Mouse (Mus musculus) kidney, postnatal 25 days (tissue): ENCODE results near the gene Tead2.
A peak's percentile ranks its signal among the peaks of the same experiment; 100 is the strongest.
"Not testable (repeated sequence)": the region's sequence is repeated elsewhere in the genome, so short reads cannot be mapped to it uniquely, and the experiment has no call there.

Source experiments
- DNase-seq, 2 experiments: peaks; one replicate each; pipeline ENCODE4 v3.0.0; 2021; ENCODE audit warnings: mixed read lengths in 2 of 2

Tead2 gene

DNA sequence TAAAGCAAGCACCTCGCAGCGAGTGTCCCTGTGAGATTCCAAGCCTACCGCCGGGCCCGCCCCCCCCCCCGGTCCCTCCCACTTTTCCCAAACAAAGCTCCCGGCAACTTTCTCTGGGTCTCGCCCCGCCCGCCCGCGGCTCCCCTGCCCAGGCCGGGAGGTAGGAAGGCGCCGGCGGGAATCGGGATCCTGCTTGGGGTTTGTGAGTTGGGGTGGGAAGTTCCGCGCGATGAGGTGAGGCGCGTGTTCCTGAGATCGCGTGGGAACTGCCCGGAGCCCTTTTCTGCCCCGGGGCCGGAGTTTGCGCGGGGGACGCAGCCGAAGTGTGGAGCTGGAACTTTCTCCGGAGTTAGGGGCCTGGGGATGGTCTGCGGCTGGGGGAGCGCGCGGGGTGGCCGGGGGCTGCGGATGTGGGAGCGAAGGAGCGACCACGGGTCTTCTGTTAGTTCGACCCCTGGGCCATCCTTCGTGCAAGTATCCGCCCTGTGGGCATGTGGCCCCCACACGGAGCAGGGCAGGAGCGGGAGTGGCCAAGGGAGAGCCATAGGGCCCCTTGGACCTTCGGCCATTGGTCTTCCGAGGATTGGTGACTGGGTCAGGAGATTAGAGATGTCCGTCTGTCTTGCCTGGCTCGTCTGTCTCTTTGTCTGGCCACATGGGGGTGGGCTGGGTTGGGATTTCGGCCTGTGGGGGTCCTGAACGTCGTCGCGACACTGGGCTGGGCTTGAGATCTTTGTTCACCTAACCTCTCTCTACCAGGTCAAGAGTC lies at the start of gene Tead2:
Tead2 (plus strand) TSS at position 81 of the 769 bp plus-strand sequence.
- DNase-seq = peak; percentile 64 to 71

DNA sequence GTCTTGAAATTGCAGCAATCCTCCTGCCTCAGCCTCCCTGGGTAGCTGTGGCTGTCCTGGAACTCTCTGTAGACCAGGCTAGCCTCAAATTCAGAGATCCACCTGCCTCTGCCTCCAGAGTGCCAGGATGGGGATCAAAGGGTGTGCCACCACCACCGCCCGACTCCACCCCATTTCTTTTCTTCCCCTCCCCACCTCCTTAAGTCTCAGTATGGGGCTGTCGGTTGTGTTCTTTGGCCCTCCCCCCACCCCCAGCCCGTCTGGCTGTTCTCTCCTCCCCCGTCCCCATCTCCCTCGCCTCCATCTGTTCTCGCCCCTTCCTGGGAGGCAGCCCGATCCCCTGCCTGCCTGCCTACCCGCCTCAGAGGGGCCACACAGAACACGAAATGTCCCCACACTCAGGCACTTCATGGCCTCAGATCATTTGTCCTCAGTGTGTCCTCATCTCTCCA lies 48.6 kb upstream of the Tead2 start:
- no peak for DNase-seq

DNA sequence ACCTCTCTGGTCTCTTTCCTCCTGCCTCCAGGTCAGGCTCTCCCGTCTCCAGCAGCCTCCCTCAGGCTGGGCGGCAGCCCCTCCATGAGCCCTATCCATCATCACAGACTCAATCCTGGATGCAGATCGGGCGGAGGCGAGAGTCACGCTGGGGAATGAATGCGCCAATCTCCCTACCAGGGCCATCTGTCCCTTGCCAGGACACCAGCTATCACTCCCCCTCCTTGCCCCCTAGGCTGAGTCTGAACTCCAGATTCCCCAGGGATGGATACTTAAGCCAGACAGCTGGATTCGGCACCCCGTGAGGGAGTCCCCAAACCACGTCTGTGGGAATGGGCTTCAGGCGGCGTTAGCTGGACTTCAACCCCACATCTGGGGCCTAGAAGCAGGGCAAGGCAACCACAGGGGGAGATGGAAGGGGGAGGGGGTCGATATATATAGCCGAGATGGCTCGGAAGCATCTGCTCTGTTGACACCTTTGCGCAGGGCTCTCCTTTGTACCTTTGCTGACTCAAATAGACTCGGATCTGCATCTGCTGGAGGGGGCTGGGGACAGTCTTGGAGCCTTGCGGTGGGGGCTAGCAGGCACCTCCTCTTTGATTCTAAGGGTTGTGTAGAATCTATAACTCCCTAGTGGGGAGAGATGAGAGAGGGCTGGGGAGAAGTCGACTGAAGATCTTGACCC lies 47.6 kb upstream of the Tead2 start:
- DNase-seq = no peak

GRCm38 (mm10) chr7:45168656-45169055 lies 46.9 kb upstream of the Tead2 start:
- DNase-seq = no peak

DNA sequence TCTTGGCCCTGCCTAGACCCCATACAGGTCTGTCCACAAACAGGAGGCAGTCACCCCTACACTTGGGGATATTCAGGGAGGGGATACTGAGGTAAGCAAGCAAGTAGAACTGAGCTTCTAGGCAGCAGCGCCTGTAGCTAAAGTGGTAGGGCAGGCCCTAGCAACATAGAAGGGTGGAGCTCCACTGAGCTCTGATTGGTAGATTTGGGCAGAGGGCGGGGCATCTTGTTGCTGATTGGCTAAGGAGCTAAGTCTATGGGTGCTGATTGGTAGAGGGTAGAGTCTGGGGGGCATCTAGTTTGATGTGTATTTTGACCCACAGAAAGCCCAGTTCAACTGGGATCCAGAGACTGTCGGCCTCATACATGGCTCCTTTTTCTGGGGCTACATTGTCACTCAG lies 46.1 kb upstream of the Tead2 start:
- no peak for DNase-seq

- DNase-seq = peak in 1 of 2 experiments; percentile 29
These were observed 42.6 kb upstream of the Tead2 start for GRCm38 (mm10) chr7:45172974-45173373.

DNA sequence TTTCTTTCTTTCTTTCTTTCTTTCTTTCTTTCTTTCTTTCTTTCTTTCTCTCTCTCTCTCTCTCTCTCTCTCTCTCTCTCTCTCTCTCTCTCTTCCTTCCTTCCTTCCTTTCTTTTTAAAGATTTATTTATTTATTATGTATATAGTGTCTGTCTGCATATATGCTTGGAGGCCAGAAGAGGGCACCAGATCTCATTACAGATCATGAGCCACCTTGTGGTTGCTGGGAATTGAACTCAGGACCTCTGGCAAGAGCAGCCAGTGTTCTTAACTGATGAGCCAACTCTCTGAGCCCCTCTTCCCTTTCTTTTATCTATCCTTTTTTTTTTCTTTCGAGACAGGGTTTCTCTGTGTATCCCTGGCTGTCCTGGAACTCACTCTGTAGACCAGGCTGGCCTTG lies 41.8 kb upstream of the Tead2 start:
- not testable (repeated sequence) for DNase-seq

DNA sequence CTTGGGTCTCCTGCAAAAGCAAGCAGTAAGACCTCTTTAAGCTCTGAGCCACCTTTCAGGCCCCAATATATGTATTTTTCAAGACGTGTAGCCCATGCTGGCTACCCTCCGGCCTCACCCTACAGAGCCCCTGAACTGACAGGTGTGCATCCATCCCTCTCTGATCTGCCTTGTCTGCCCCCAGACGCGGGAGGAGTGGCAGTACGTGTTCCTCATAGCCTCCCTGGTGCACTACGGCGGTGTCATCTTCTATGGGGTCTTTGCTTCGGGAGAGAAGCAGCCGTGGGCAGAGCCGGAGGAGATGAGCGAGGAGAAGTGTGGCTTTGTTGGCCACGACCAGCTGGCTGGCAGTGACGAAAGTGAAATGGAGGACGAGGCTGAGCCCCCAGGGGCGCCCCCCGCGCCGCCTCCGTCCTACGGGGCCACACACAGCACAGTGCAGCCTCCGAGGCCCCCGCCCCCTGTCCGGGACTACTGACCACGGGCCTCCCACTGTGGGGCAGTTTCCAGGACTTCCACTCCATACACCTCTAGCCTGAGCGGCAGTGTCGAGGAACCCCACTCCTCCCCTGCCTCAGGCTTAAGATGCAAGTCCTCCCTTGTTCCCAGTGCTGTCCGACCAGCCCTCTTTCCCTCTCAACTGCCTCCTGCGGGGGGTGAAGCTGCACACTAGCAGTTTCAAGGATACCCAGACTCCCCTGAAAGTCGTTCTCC lies 40.8 kb upstream of the Tead2 start:
- DNase-seq = no peak

GRCm38 (mm10) chr7:45175398-45175797 lies 40.2 kb upstream of the Tead2 start:
- DNase-seq = no peak

DNA sequence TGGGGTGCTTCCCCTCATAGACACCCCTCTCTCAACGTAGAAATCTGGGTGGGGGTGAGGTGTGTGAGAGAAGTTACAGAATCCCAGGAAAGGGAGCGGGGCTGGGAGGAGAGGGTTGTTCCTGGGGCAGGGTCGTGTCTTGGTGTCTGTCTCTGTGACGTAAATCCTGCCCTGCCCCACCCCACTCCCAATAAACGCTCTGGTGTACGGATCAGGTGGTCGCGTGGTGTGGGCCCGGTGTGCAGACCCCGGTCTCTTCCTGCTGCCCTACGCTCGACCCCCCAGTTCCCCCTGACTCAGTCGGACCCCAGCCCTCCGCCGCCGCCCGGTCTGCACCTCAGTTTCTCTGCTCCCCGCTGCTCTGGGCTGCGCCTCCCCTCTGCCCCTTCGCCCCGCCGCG lies 39.6 kb upstream of the Tead2 start:
- DNase-seq = no peak

DNA sequence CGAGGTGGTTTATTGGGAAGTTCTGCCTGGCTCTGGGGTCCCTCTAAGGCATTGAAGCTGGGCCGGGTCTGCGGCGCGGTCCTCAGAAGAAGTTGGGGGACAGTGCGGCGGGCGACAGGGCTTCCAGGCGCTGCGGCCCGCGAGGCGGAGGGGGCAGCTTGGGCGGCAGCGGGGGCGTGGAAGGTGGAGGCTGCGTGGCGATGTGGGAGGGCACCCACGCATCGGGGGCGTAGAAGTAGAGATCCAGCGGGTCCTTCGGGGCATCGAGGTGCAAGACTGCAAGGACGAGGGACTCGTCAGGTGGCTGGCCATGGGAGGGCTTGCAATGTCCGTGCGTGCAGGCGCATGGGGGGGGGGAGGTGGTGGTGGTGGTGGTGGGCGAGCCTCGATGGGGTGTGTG lies 39.2 kb upstream of the Tead2 start:
- no peak for DNase-seq

DNA sequence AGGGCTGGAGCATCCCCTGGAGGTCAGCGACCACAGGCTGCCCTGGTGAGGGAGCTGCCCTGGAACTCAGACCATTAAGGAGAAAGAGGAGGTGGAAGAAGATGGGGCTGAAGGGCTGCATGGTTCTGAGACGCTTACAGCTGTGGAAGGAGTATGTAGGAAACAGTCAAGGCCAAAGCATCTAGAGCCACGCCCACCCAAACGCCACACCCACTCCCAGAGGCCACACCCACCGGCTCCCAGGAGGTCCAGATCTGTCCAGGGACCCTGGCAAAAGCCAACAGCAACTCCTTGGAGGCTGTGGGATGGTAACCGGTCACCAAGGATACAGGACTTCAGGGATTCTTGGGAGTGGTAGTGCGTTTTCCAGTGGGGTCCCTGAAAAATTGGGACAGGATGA lies 37.0 kb upstream of the Tead2 start:
- no peak for DNase-seq

GRCm38 (mm10) chr7:45179469-45179868 lies 36.1 kb upstream of the Tead2 start, which contains the start of gene Gfy:
Gfy (minus strand) TSS chr7:45179569.
- DNase-seq = no peak

GRCm38 (mm10) chr7:45180896-45181477 lies 34.6 kb upstream of the Tead2 start, which contains the start of gene Pth2:
Pth2 (plus strand) TSS chr7:45180995.
- DNase-seq = no peak

GRCm38 (mm10) chr7:45181540-45181939 lies 34.0 kb upstream of the Tead2 start:
- no peak for DNase-seq

DNA sequence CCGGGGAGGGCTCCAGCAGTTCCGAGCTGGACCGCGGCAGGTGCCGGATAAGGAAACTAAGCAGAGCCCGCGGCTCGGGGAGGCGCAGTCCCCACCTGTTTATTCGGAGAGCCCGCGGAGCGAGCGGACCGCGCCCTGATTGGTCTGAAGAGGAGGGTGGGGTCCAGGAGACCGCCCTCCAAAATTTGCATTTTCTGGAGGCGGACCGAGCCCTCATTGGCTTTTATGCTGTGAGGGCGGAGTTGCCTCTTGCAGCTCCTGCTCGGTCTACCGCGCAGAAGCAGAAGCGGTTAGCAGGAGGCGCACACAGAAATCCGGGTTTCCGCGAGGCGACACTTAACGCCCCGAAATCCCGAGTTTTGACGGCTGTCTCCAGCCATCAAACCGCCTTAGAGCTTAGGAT lies 33.4 kb upstream of the Tead2 start:
- peak; percentile 91 to 97 for DNase-seq

DNA sequence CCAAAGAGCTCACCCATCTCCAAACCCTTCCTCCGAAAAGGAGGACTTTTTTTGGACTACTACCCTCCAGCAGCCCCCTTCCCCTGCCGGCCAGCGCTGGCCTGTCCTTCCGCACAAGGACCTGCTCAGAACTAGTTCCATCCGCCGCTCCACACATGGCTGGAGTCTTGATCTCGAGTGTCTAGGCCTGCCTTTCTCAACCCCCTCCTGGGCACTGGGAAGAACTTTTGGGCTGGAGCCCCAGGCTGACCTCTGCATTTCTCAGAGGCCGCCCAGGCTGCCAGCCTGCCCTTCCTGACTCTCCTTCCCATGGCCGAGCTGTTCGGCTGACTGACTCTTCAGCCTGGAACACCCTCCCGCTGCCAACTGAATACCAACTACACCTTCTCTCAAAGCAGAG lies 32.9 kb upstream of the Tead2 start:
- DNase-seq = peak; percentile 32 to 69

DNA sequence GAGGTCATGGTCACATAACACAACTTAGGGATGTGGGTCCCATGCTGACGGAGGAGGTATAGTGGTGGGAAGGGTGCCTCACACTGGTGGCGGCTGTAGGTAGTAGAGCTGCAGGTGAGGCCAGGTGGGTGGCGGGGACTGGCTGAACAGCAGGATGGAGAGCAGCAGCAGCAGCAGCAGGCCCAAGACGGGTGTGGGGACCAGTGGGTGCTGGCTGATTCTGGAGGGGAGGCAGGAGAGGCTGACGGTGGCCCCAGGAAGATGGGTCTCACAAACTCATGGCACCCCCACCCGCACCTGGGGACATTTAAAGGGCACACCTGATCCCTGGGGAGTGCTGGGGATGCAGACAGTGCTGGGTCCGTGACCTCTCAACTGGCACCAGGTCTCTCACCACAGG lies 31.9 kb upstream of the Tead2 start:
- DNase-seq = no peak

GRCm38 (mm10) chr7:45185921-45186320 lies 29.6 kb upstream of the Tead2 start:
- DNase-seq = no peak

DNA sequence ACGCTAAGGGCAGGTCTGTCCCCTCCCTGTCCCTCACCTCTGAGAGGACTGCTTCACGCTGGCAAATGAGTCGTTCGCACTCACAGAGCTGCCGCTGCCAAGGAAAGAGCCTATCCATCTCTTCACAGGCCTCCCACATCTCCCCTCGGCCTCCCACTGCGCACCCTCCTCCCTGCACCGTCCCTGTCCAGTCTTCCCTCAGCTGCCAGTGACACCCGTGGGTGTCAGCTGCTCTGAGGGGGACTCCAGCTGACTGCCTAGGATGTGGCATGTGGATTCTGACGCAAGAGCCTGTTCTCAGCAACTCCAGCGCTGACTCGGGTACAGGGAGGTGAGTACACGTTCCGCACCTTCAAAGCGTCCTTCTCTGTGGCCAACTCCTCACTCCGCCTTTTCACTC lies 26.0 kb upstream of the Tead2 start:
- DNase-seq = no peak

- DNase-seq = no peak
These were observed 25.4 kb upstream of the Tead2 start for GRCm38 (mm10) chr7:45190186-45190585.

DNA sequence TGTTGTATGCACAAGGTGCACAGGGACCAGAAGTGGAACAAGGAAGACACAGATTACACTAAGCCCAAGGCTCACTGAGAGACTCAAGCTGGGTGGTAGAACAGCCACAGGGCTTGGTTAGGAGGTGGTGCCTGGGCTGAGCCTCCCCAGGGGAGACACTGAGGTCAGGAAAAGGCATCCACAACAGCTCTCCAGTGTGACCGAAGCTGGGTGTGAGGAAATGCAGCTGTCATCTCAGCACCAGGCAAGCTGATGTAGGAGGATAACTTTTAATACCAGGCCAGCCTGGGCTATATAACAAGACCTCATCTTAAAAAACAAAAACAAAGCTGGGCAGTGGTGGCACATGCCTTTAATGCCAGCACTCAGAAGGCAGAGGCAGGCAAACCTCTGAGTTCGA lies 24.4 kb upstream of the Tead2 start:
- no peak for DNase-seq

DNA sequence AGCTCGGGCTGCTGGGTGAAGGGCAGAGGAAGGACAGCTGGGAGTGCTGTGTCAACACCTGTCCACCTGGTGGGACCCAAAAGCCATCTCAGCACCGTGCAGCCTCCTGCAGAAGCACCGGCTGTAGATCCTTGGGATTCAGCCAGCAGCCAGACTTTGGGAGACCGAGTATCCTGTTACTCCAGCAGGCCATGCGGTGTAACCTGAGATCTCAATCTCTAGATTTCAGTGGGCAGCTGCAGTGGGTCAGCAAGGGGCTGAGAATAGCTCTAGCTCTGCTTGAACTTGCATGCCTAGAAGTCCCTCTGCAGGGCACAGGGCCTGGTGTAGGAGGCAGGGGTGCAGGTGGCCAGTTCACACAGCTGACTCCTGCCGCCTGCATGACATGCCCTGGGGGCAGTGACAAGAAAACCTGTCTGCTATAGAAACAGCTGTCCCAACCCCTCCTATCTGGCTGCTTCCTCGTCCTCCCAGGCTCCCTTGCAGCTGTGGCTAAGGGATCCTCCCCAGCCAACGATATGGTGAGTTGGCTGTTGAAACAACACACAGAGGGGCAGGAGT lies 23.7 kb upstream of the Tead2 start:
- DNase-seq = no peak
